Mouse (Mus musculus) neural tube, embryonic 14.5 days (tissue): Measurements from ENCODE around the gene Acy3. TPM values are rescaled to one million over a fixed set of nuclear protein-coding genes. Genes with fewer than 3 reads are reported as not detected.

Source experiments
- ATAC-seq: fragments of 200-750 bp; cut with Nextera tagmentation; 2 replicates; pipeline ENCODE4 v1.8.0; 2017; ENCODE audit warnings: low read depth, mild to moderate bottlenecking, moderate TSS enrichment, moderate library complexity
- H3K27ac ChIP-seq: fragments of 300-500 bp; sonication (generic); 2 replicates; pipeline ENCODE4 v1.5.1; 2014; ENCODE audit warnings: low read depth, mild to moderate bottlenecking, control low read depth, low read length, moderate library complexity, mixed read lengths
- H3K27me3 ChIP-seq: fragments of 300-500 bp; sonication (generic); 2 replicates; pipeline ENCODE4 v1.6.1; 2014; ENCODE audit warnings: low read length; ENCODE audit not compliant: control insufficient read depth, insufficient read depth
- H3K36me3 ChIP-seq: fragments of 300-500 bp; sonication (generic); 2 replicates; pipeline ENCODE4 v1.6.1; 2014; ENCODE audit warnings: low read length, mixed read lengths; ENCODE audit not compliant: control insufficient read depth, insufficient read depth
- H3K4me1 ChIP-seq: fragments of 300-500 bp; sonication (generic); 2 replicates; pipeline ENCODE4 v1.6.1; 2014; ENCODE audit warnings: low read length; ENCODE audit not compliant: control insufficient read depth, insufficient read depth
- H3K4me2 ChIP-seq: fragments of 300-500 bp; sonication (generic); 2 replicates; pipeline ENCODE4 v1.6.1; 2014; ENCODE audit warnings: mild to moderate bottlenecking, low read depth, low read length, control low read depth
- H3K4me3 ChIP-seq: fragments of 300-500 bp; sonication (generic); 2 replicates; pipeline ENCODE4 v1.5.1; 2014; ENCODE audit warnings: low read depth, low read length, control low read depth, mixed read lengths
- H3K9ac ChIP-seq: fragments of 300-500 bp; sonication (generic); replicated peaks from 2 replicates; pipeline ENCODE4 v1.6.1; 2014; ENCODE audit warnings: low read depth, mild to moderate bottlenecking, control low read depth, low read length, mixed read lengths
- H3K9me3 ChIP-seq: fragments of 300-500 bp; sonication (generic); 2 replicates; pipeline ENCODE4 v1.6.1; 2016; ENCODE audit warnings: low read length; ENCODE audit not compliant: control insufficient read depth
- WGBS: fragments of 180-500 bp; shearing (Covaris S2); extraction: QIAGEN DNeasy Blood & Tissue Kit; methylation state at CpG from one replicate; pipeline ENCODE4 v1.1.7; 2014; 5-methylcytosine and 5-hydroxymethylcytosine counted together
- polyA plus RNA-seq: library from polyadenylated mRNA; unstranded; fragments of >200 nt; fragmentation: Nextera tagmentation; extraction: Ambion mirVana; gene quantifications from 2 replicates; pipeline ENCODE4 v1.2.1, GENCODE M21; 2014

Gene Acy3
- polyA plus RNA-seq, 1 experiment from 2014 or later, result 1.6 TPM

DNA sequence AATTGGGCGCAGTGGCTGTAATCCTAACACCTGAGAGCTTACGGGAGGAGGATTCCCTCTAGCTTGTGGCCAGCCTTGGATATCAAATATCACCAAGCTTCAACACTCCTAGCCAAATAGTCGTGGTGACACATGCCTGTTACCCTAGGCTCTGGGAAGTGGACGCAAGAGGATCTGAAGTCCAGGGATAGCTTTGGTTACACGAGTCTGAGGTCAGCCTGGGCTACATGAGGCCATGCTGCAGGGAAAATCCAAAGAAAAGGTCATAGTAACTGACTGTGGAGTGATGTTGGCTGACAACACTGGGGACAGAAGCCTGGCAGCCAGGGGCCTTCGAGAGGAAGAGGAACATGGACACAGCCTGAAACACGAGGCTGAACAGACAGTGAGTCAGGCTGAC, 9.7 kb downstream of the Acy3 start:
- no peak overlapping the region for H3K4me2 ChIP-seq
- no peaks in the 10 kb centered on the region for H3K27me3 ChIP-seq
- 76% methylated on average over 7 of the region's 7 CpGs for WGBS
- H3K36me3 ChIP-seq, result no peaks in the 10 kb centered on the region
- H3K27ac ChIP-seq, result no peak overlapping the region
- no peaks in the 10 kb centered on the region for H3K9me3 ChIP-seq
- peaks cover 2% of the 10 kb centered on the region for H3K4me1 ChIP-seq
- H3K4me3 ChIP-seq, result no peak overlapping the region
- no peak for ATAC-seq
- H3K9ac ChIP-seq, result no peak overlapping the region

DNA sequence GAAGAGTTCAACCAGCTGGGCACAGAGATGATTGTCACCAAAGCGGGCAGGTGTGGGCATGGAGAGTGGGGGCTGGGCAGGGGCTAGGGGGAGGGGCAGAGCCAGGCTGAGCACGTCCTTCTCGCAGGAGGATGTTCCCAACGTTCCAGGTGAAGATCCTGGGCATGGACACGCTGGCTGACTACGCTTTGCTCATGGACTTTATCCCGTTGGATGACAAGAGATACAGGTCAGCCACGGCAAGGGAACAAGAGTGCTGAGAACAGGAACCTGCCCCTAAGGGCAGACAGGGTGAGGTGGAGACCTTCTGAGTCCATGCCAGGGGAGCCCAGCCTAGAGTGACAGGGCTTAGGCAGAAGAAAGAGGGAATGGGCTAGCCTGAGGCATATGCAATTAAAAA, 10.4 kb downstream of the Acy3 start:
- H3K27ac ChIP-seq, result no peak overlapping the region
- H3K36me3 ChIP-seq, result no peaks in the 10 kb centered on the region
- no peak overlapping the region for H3K4me2 ChIP-seq
- H3K9ac ChIP-seq, result no peak overlapping the region
- peaks cover 7% of the 10 kb centered on the region for H3K4me1 ChIP-seq
- no peak for ATAC-seq
- no peaks in the 10 kb centered on the region for H3K27me3 ChIP-seq
- H3K9me3 ChIP-seq, result no peaks in the 10 kb centered on the region
- H3K4me3 ChIP-seq, result no peak overlapping the region
- 87% methylated on average over 8 of the region's 8 CpGs for WGBS

DNA sequence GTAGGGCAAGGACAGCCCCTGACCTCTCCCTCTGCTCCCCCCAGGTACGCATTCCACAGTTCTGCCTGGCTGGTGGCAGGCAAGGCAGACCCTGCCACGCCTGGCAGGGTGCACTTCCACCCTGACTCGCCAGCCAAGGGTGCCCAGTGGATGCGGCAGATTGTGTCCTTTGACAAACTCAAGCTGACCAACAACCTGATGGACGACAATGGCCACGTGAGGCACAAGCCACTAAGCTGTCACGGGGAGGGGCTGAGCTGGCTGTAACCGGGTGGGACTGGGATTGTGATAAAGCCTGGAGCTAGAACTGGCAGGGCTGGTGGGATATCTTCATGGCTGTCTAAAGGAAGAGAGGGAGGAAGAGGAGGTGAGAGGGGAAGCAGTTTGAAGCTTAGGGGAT, 10.9 kb downstream of the Acy3 start:
- WGBS, result 69% methylated on average over 8 of the region's 8 CpGs
- no peak overlapping the region for H3K9ac ChIP-seq
- peaks cover 7% of the 10 kb centered on the region for H3K4me1 ChIP-seq
- H3K27ac ChIP-seq, result no peak overlapping the region
- no peaks in the 10 kb centered on the region for H3K9me3 ChIP-seq
- no peaks in the 10 kb centered on the region for H3K27me3 ChIP-seq
- no peaks in the 10 kb centered on the region for H3K36me3 ChIP-seq
- H3K4me3 ChIP-seq, result no peak overlapping the region
- H3K4me2 ChIP-seq, result no peak overlapping the region
- ATAC-seq, result no peak

DNA sequence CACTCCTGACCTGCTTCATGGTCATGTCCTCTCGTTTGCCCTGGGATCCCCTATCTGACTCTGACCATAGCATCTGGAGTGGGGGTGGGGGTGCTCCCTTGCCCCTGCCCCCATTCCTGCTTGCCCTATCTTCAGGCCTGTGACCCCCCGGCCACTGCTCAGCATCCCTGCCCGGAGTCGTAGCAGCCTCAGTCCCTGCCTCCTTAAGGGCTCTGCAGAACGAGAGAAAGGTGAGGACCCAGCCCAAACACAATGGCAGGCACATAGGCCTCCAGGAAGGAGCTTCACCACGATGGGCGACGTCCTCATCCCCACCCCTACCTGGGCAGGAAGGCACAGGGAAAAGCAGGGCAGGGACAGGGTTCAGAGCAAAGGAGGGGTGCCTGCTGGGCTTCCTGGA, 12.0 kb downstream of the Acy3 start:
- no peak for ATAC-seq
- WGBS, result 82% methylated on average over 8 of the region's 8 CpGs

DNA sequence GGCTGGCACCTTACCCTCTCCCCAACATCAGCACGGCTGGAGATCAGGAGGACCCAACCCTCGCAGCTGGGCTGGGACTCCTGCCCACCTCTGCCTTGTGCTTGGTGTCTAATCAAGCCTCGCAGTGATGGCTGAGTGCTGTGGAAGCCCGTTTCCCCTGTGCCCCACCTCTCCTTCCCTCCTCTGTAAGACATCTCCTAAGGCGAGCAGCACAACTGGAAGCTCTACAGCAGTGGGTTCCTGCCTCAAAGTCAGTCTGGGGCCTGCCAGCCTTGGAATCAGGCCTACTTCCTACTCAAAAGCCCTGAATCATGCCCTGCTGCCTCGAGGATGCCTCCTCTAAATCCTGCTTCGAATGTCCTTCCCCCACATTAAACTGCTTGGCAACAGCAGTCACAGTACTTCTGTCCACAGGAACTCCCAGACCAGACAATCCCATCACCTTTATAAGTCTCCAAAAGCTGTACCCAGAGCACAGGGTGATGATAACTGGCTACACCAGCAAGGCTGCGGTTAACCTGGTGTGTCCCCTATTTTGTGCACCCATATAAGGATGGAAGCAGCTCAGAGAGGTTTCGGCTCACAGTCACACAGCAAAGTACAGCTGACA, 12.9 kb downstream of the Acy3 start:
- peaks cover 7% of the 10 kb centered on the region for H3K4me1 ChIP-seq
- H3K4me3 ChIP-seq, result no peak overlapping the region
- peak overlapping the region; percentile 85; the same call in 1 of the 2 replicates for H3K4me2 ChIP-seq
- no peaks in the 10 kb centered on the region for H3K27me3 ChIP-seq
- H3K27ac ChIP-seq, result no peak overlapping the region
- no peak for ATAC-seq
- 89% methylated on average over 9 of the region's 9 CpGs for WGBS
- no peaks in the 10 kb centered on the region for H3K9me3 ChIP-seq
- H3K9ac ChIP-seq, result no peak overlapping the region
- H3K36me3 ChIP-seq, result no peaks in the 10 kb centered on the region; the same call in 1 of the 2 replicates

More for the DNA sequence above, 12.0 kb downstream of the Acy3 start:
- H3K27ac ChIP-seq, result no peak overlapping the region
- H3K4me1 ChIP-seq, result peaks cover 7% of the 10 kb centered on the region
- H3K27me3 ChIP-seq, result no peaks in the 10 kb centered on the region
- no peaks in the 10 kb centered on the region for H3K9me3 ChIP-seq
- H3K9ac ChIP-seq, result no peak overlapping the region
- H3K4me3 ChIP-seq, result no peak overlapping the region
- H3K36me3 ChIP-seq, result no peaks in the 10 kb centered on the region
- no peak overlapping the region for H3K4me2 ChIP-seq

DNA sequence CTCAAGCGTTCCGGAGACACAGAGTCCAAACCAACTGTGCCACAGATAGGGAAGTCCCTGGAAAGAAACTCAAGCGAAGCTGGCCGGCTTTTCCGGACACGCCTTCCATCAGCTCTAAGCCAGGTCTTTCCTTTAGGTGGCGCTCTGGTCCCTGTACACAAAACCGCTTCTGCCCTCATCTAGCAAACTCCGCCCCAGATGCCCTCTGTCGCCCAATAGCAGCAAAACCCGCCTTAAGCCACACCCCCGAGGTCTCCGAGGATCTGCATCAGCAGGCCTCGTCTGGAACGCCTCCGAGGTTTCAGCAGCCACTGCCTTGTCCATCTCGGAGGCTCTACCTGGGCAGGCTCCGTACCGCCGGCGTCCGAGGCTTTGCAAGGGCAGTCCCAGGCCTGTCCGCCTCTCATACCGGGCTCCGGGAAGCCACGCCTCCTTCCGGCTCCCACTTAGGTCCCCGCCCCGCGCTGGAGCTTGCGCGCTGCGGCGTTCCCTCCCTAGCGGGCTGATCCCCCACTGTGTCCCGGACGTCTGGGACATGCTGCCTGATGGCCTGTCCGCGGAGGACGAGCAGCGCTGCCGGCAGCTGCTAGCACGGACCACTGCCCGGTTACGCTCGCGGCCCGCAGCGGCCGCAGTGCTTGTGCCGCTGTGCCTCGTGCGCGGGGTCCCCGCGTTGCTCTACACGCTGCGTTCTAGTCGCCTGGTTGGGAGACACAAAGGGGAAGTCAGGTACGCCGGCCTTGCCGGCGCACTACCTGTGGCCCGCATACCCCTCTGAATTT, 13.9 kb downstream of the Acy3 start, which contains the start of the genes Nudt8 and Gm49405:
TSS of gene Nudt8 (plus strand) at position 462 of the 782 bp plus-strand sequence.
TSS of gene Gm49405 (plus strand) at position 508 of the 782 bp plus-strand sequence.
- no peaks in the 10 kb centered on the region for H3K9me3 ChIP-seq
- peaks cover 7% of the 10 kb centered on the region for H3K4me1 ChIP-seq
- WGBS, result under 1% methylated on average over 64 of the region's 64 CpGs
- ATAC-seq, result peak; percentile 90
- peak within 1 kb of the TSS; percentile 85 for H3K4me2 ChIP-seq
- H3K4me3 ChIP-seq, result peak within 1 kb of the TSS; percentile 69
- H3K27me3 ChIP-seq, result no peaks in the 10 kb centered on the region
- no peaks in the 10 kb centered on the region; the same call in 1 of the 2 replicates for H3K36me3 ChIP-seq
- H3K27ac ChIP-seq, result peak within 1 kb of the TSS; percentile 95
- peak within 1 kb of the TSS; percentile 90 for H3K9ac ChIP-seq

DNA sequence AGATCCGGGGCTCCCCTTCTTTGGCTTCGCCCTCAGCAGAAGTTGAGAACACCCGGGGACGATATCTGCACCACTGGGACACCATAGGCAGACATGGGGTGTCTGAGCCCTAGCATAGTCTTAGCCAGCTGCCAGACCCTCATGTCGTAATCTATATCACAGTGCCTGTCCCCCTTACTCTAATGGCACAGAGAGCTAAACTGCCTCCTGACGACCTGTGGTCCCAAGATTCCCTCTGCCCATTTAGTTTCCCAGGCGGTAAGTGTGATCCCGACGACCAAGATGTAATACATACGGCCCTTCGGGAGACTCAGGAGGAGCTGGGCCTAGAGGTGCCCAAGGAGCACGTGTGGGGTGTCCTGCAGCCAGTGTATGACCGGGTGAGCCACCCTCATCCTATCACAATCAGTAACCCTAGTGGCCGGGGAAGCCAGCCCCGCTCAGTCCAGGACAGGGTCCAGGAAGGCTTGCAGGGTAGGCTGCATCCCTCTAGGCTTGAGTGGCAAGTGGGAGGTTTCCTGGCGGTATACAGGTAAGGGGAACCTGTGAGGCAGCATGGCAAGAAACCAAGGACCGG, 14.7 kb downstream of the Acy3 start:
- Histone ChIP-seq H3K9ac (peak overlapping the region; percentile 90), H3K4me3 (peak overlapping the region; percentile 69), H3K27ac (peak overlapping the region; percentile 95), H3K4me1 (peaks cover 7% of the 10 kb centered on the region), H3K27me3 (no peaks in the 10 kb centered on the region), H3K9me3 (no peaks in the 10 kb centered on the region), H3K4me2 (peak overlapping the region; percentile 85), H3K36me3 (peaks cover under 1% of the 10 kb centered on the region; the same call in 1 of the 2 replicates)
- 14% methylated on average over 17 of the region's 17 CpGs for WGBS
- ATAC-seq, result peak; percentile 9; the same call in 1 of the 2 replicates

DNA sequence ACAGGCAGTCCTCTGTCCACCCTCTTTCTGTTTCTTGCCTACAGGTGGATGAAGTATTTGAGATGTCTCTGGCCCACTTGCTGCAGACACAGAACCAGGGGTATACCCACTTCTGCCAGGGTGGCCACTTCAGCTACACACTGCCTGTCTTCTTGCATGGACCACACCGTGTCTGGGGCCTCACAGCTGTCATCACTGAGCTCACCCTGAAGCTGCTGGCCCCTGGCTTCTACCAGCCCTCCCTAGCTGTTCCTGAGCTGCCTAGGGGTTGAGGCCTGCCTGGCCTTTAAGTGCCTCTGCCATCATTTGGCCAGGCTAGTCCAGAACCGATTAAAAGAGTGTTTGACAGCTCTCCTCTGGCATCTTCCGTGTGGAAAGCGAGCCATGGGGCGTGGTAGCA, 15.4 kb downstream of the Acy3 start:
- 88% methylated on average over 5 of the region's 5 CpGs for WGBS
- Histone ChIP-seq H3K27ac (0 out of 2 replicates have a peak overlapping the region, but pooled peaks have one; percentile 95), H3K9ac (no peak overlapping the region), H3K4me1 (peaks cover 7% of the 10 kb centered on the region), H3K4me3 (no peak overlapping the region), H3K9me3 (no peaks in the 10 kb centered on the region), H3K36me3 (peaks cover 7% of the 10 kb centered on the region), H3K27me3 (no peaks in the 10 kb centered on the region), H3K4me2 (peak overlapping the region; percentile 85; the same call in 1 of the 2 replicates)
- ATAC-seq, result no peak

DNA sequence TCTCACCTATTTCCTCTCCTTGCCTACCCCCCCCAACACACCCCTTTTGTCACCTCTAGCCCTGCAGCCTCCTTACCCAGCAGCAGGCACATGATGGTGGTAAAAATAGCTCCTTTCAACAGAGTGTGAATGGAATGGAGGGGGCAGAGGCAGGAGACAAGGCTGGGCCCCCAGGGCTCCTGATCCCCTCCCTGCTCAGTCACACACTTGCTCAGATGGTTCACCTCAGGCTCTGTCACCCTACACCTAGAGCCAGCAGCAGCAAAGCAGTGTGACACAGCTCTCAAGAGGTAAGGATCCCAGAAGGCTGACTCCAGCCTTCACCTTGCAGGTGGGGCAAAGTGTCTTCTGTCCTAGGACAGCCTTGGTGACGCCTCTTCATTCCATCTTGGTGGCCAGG, 16.7 kb downstream of the Acy3 start, which contains the start of gene Doc2g:
TSS of gene Doc2g (plus strand) at position 202 of the 400 bp plus-strand sequence.
- Histone ChIP-seq H3K36me3 (peaks cover 17% of the 10 kb centered on the region), H3K4me1 (peaks cover 7% of the 10 kb centered on the region), H3K27ac (no peak within 1 kb of the TSS), H3K9ac (no peak within 1 kb of the TSS), H3K4me3 (no peak within 1 kb of the TSS), H3K27me3 (no peaks in the 10 kb centered on the region), H3K9me3 (no peaks in the 10 kb centered on the region), H3K4me2 (no peak within 1 kb of the TSS)
- WGBS, result 91% methylated on average over 1 of the region's 1 CpGs
- ATAC-seq, result no peak
